Mouse (Mus musculus) MEL (cell line): ENCODE data around the gene Emsy. TPM values are rescaled to one million over a fixed set of nuclear protein-coding genes. Genes with fewer than 3 reads are reported as not detected.

Experiments
- DNase-seq: peaks from one replicate; pipeline ENCODE4 v3.0.0; 2011; ENCODE audit warnings: low read depth, low spot score
- H3K27ac ChIP-seq: 2 replicates; pipeline ENCODE4 v1.5.1; 2012; ENCODE audit warnings: low read depth, mild to moderate bottlenecking, control low read depth, low read length, moderate library complexity; ENCODE audit not compliant: control insufficient read depth
- H3K27me3 ChIP-seq, 2 experiments: fragments of 150-350 bp in 1 of 2; sonication (generic) in 1 of 2; 2 replicates each; pipeline ENCODE4 v1.6.1; 2012; ENCODE audit warnings: low read length in 2 of 2, mild to moderate bottlenecking in 2 of 2, improper control_type of control experiment in 1 of 2, moderate library complexity in 1 of 2; ENCODE audit not compliant: insufficient read depth in 2 of 2, control insufficient read depth in 1 of 2
- H3K36me3 ChIP-seq, 2 experiments: 2 replicates each; pipeline ENCODE4 v1.6.1; 2012 to 2014; ENCODE audit warnings: low read length in 2 of 2, improper control_type of control experiment in 1 of 2, inconsistent platforms in 1 of 2, mild to moderate bottlenecking in 1 of 2; ENCODE audit not compliant: insufficient read depth in 2 of 2, control insufficient read depth in 1 of 2
- H3K4me1 ChIP-seq, 2 experiments: fragments of 150-350 bp in 1 of 2; sonication (generic) in 1 of 2; 2 replicates each; pipeline ENCODE4 v1.6.1; 2012; ENCODE audit warnings: low read length in 2 of 2, improper control_type of control experiment in 1 of 2, mild to moderate bottlenecking in 1 of 2; ENCODE audit not compliant: insufficient read depth in 2 of 2, control insufficient read depth in 1 of 2
- H3K4me3 ChIP-seq, 2 experiments: fragments of 150-350 bp in 1 of 2; sonication (generic) in 1 of 2; 2 replicates each; pipeline ENCODE4 v1.5.1; 2012; ENCODE audit warnings: low read depth in 2 of 2, low read length in 2 of 2, mild to moderate bottlenecking in 2 of 2, moderate library complexity in 2 of 2, control low read depth in 1 of 2, improper control_type of control experiment in 1 of 2; ENCODE audit not compliant: control insufficient read depth in 1 of 2, insufficient read depth in 1 of 2
- H3K79me2 ChIP-seq: 2 replicates; pipeline ENCODE4 v1.6.1; 2012; ENCODE audit warnings: mild to moderate bottlenecking, low read length, moderate library complexity; ENCODE audit not compliant: control insufficient read depth, poor library complexity, insufficient read depth
- H3K9ac ChIP-seq: 2 replicates; pipeline ENCODE4 v1.6.1; 2012; ENCODE audit warnings: low read depth, mild to moderate bottlenecking, control low read depth, low read length, moderate library complexity; ENCODE audit not compliant: control insufficient read depth, poor library complexity, severe bottlenecking
- H3K9me3 ChIP-seq: fragments of 150-350 bp; sonication (generic); replicated peaks from 2 replicates; pipeline ENCODE4 v1.6.1; 2012; ENCODE audit warnings: mild to moderate bottlenecking, low read length, improper control_type of control experiment, moderate library complexity; ENCODE audit not compliant: insufficient read depth
- BHLHE40 ChIP-seq: IDR thresholded peaks from 2 replicates; pipeline ENCODE4 v1.6.1; 2012; ENCODE audit warnings: low read depth, mild to moderate bottlenecking, inconsistent platforms, low read length, improper control_type of control experiment, borderline replicate concordance
- CHD2 ChIP-seq: IDR thresholded peaks from 2 replicates; pipeline ENCODE4 v1.6.1; 2011; ENCODE audit warnings: low read length, improper control_type of control experiment
- E2F4 ChIP-seq: IDR thresholded peaks from 2 replicates; pipeline ENCODE4 v1.6.1; 2011; ENCODE audit warnings: low read depth, low read length, improper control_type of control experiment, borderline replicate concordance
- ELF1 ChIP-seq: IDR thresholded peaks from 2 replicates; pipeline ENCODE4 v1.6.1; 2014; ENCODE audit warnings: low read depth, mild to moderate bottlenecking, inconsistent platforms, low read length, improper control_type of control experiment, moderate library complexity
- ETS1 ChIP-seq: IDR thresholded peaks from 2 replicates; pipeline ENCODE4 v1.6.1; 2012; ENCODE audit warnings: low read depth, mild to moderate bottlenecking, inconsistent platforms, low read length, improper control_type of control experiment, moderate library complexity
- GABPA ChIP-seq: IDR thresholded peaks from 2 replicates; pipeline ENCODE4 v1.6.1; 2012; ENCODE audit warnings: low read depth, mild to moderate bottlenecking, inconsistent platforms, low read length, improper control_type of control experiment, moderate library complexity
- GATA1 ChIP-seq: IDR thresholded peaks from 2 replicates; pipeline ENCODE4 v1.6.1; 2011; ENCODE audit warnings: low read depth, low read length, improper control_type of control experiment
- JUND ChIP-seq: IDR thresholded peaks from 2 replicates; pipeline ENCODE4 v1.6.1; 2011; ENCODE audit warnings: low read depth, mild to moderate bottlenecking, improper control_type of control experiment, low read length
- MAFK ChIP-seq: IDR thresholded peaks from 2 replicates; pipeline ENCODE4 v1.6.1; 2011; ENCODE audit warnings: low read depth, mild to moderate bottlenecking, low read length, improper control_type of control experiment, borderline replicate concordance
- MAX ChIP-seq: IDR thresholded peaks from 2 replicates; pipeline ENCODE4 v1.6.1; 2011; ENCODE audit warnings: low read length, improper control_type of control experiment
- MEF2A ChIP-seq: IDR thresholded peaks from 2 replicates; pipeline ENCODE4 v1.6.1; 2014; ENCODE audit warnings: low read depth, mild to moderate bottlenecking, inconsistent platforms, low read length, improper control_type of control experiment; ENCODE audit not compliant: poor library complexity, insufficient replicate concordance, severe bottlenecking; ENCODE audit errors: extremely low read depth
- MXI1 ChIP-seq: IDR thresholded peaks from 2 replicates; pipeline ENCODE4 v1.6.1; 2011; ENCODE audit warnings: mild to moderate bottlenecking, low read depth, low read length, improper control_type of control experiment
- MYB ChIP-seq: IDR thresholded peaks from 2 replicates; pipeline ENCODE4 v1.6.1; 2011; ENCODE audit warnings: mild to moderate bottlenecking, low read depth, low read length, improper control_type of control experiment
- MYC ChIP-seq: IDR thresholded peaks from 2 replicates; pipeline ENCODE4 v1.6.1; 2011; ENCODE audit warnings: low read depth, mild to moderate bottlenecking, low read length, improper control_type of control experiment, moderate library complexity
- NELFE ChIP-seq: IDR thresholded peaks from 2 replicates; pipeline ENCODE4 v1.6.1; 2011; ENCODE audit warnings: low read depth, low read length, improper control_type of control experiment
- NRF1 ChIP-seq: IDR thresholded peaks from 2 replicates; pipeline ENCODE4 v1.6.1; 2014; ENCODE audit warnings: low read depth, mild to moderate bottlenecking, inconsistent platforms, low read length, improper control_type of control experiment, moderate library complexity; ENCODE audit not compliant: poor library complexity, insufficient read depth, severe bottlenecking
- POLR2A ChIP-seq, 2 experiments: IDR thresholded peaks; 2 replicates each; pipeline ENCODE4 v1.6.1; 2011 to 2012; ENCODE audit warnings: low read length in 2 of 2, mild to moderate bottlenecking in 2 of 2, control low read depth in 1 of 2, improper control_type of control experiment in 1 of 2, low read depth in 1 of 2, moderate library complexity in 1 of 2; ENCODE audit not compliant: control insufficient read depth in 1 of 2, insufficient read depth in 1 of 2, poor library complexity in 1 of 2
- POLR2AphosphoS5 ChIP-seq: IDR thresholded peaks from 2 replicates; pipeline ENCODE4 v1.6.1; 2012; ENCODE audit warnings: low read depth, borderline replicate concordance, mild to moderate bottlenecking, inconsistent platforms, low read length, moderate library complexity, mixed read lengths
- RAD21 ChIP-seq: IDR thresholded peaks from 2 replicates; pipeline ENCODE4 v1.6.1; 2011; ENCODE audit warnings: mild to moderate bottlenecking, low read depth, low read length, improper control_type of control experiment
- SIN3A ChIP-seq: IDR thresholded peaks from 2 replicates; pipeline ENCODE4 v1.6.1; 2012; ENCODE audit warnings: low read length, improper control_type of control experiment, inconsistent platforms
- TBP ChIP-seq: IDR thresholded peaks from 2 replicates; pipeline ENCODE4 v1.8.0; 2011; ENCODE audit warnings: low read depth, low read length, improper control_type of control experiment
- UBTF ChIP-seq: IDR thresholded peaks from 2 replicates; pipeline ENCODE4 v1.6.1; 2012; ENCODE audit warnings: low read depth, mild to moderate bottlenecking, inconsistent platforms, low read length, improper control_type of control experiment, moderate library complexity, borderline replicate concordance; ENCODE audit not compliant: insufficient read depth
- USF1 ChIP-seq: IDR thresholded peaks from 2 replicates; pipeline ENCODE4 v1.6.1; 2014; ENCODE audit warnings: low read depth, mild to moderate bottlenecking, inconsistent platforms, low read length, improper control_type of control experiment, moderate library complexity
- ZKSCAN1 ChIP-seq: IDR thresholded peaks from 2 replicates; pipeline ENCODE4 v1.6.1; 2012; ENCODE audit warnings: low read depth, mild to moderate bottlenecking, inconsistent platforms, low read length, improper control_type of control experiment, moderate library complexity
- ZMIZ1 ChIP-seq: IDR thresholded peaks from 2 replicates; pipeline ENCODE4 v1.6.1; 2012; ENCODE audit warnings: low read depth, mild to moderate bottlenecking, inconsistent platforms, low read length, improper control_type of control experiment, moderate library complexity
- ZNF384 ChIP-seq: IDR thresholded peaks from 2 replicates; pipeline ENCODE4 v1.6.1; 2012; ENCODE audit warnings: low read depth, mild to moderate bottlenecking, inconsistent platforms, low read length, improper control_type of control experiment
- polyA plus RNA-seq, 2 experiments: library from polyadenylated mRNA; stranded (reverse) in 1 of 2; unstranded in 1 of 2; fragments of >175 nt in 1 of 2; fragments of >200 nt in 1 of 2; gene quantifications; 2 replicates each; pipeline versions ENCODE4 v1.2.1 to v1.2.4; 2012; ENCODE audit warnings: low replicate concordance in 2 of 2, low read depth in 1 of 2; ENCODE audit not compliant: insufficient read length in 2 of 2, insufficient read depth in 1 of 2, missing spikeins in 1 of 2
- total RNA-seq: library from RNA; depleted of rRNA; stranded (reverse); fragments of 300-350 nt; gene quantifications from 2 replicates; pipeline ENCODE4 v1.2.3, GENCODE M21; 2012

Emsy gene
- total and polyA plus RNA-seq, 3 experiments = 10.2 to 24.1 TPM; not detected in 1

- Histone ChIP-seq H3K9ac (no peak overlapping the region), H3K9me3 (no peaks in the 10 kb centered on the region), H3K27ac (no peak overlapping the region), H3K4me3 (no peak overlapping the region), H3K27me3 (peaks cover 0 to 8% of the 10 kb centered on the region in 2 experiments; a peak in 3 of 4 replicates), H3K79me2 (no peaks in the 10 kb centered on the region), H3K4me1 (no peaks in the 10 kb centered on the region), H3K36me3 (no peaks in the 10 kb centered on the region)
- TF ChIP-seq MAFK (no peak), NRF1 (no peak), POLR2A (IDR thresholded peaks at IDR 0.05; ENCODE audit: control insufficient read depth in 1 of 2, insufficient read depth in 1 of 2, low read depth in 1 of 2, low read length in 2 of 2, poor library complexity in 1 of 2) (no peak), ZNF384 (no peak), GABPA (no peak), JUND (no peak), ETS1 (no peak), RAD21 (no peak), SIN3A (no peak), MYB (no peak), TBP (no peak), MEF2A (no peak), NELFE (no peak)
- DNase-seq = no peak
These were observed 98.3 kb downstream of the Emsy start for GRCm38 (mm10) chr7:98558128-98558921.

GRCm38 (mm10) chr7:98556767-98557394 lies 99.7 kb downstream of the Emsy start:
- H3K4me3 ChIP-seq = no peak overlapping the region
- no peak overlapping the region for H3K9ac ChIP-seq
- no peaks in the 10 kb centered on the region for H3K9me3 ChIP-seq
- H3K27ac ChIP-seq = no peak overlapping the region
- no peaks in the 10 kb centered on the region for H3K4me1 ChIP-seq
- H3K36me3 ChIP-seq = no peaks in the 10 kb centered on the region
- no peaks in the 10 kb centered on the region for H3K79me2 ChIP-seq
- H3K27me3 ChIP-seq = peaks cover 0 to 10% of the 10 kb centered on the region in 2 experiments; a peak in 3 of 4 replicates
- no peak for DNase-seq
- TF ChIP-seq SIN3A (no peak), MYB (no peak), CHD2 (no peak), GATA1 (no peak), MXI1 (no peak), NRF1 (no peak), ZNF384 (no peak), UBTF (no peak), E2F4 (no peak), POLR2A (IDR thresholded peaks at IDR 0.05; ENCODE audit: control insufficient read depth in 1 of 2, insufficient read depth in 1 of 2, low read depth in 1 of 2, low read length in 2 of 2, poor library complexity in 1 of 2) (no peak), MYC (no peak), BHLHE40 (no peak), MAX (no peak), USF1 (no peak), ZMIZ1 (no peak), ELF1 (no peak), ZKSCAN1 (no peak), POLR2AphosphoS5 (no peak)
- TF ChIP-seq, all 39 proteins: peak for 0
